Mouse (Mus musculus) CD8-positive naive resting alpha-beta T cell, adult 2 months (primary cell): ENCODE measurements around the gene Pkd2.
"Not testable (repeated sequence)": the region's sequence is repeated elsewhere in the genome, so short reads cannot be mapped to it uniquely, and the experiment has no call there.

Experiments
- DNase-seq, 2 experiments: peaks; one replicate each; pipeline ENCODE4 v3.0.0; 2022; ENCODE audit warnings: low read depth in 2 of 2, low spot score in 2 of 2

The Pkd2 gene

DNA sequence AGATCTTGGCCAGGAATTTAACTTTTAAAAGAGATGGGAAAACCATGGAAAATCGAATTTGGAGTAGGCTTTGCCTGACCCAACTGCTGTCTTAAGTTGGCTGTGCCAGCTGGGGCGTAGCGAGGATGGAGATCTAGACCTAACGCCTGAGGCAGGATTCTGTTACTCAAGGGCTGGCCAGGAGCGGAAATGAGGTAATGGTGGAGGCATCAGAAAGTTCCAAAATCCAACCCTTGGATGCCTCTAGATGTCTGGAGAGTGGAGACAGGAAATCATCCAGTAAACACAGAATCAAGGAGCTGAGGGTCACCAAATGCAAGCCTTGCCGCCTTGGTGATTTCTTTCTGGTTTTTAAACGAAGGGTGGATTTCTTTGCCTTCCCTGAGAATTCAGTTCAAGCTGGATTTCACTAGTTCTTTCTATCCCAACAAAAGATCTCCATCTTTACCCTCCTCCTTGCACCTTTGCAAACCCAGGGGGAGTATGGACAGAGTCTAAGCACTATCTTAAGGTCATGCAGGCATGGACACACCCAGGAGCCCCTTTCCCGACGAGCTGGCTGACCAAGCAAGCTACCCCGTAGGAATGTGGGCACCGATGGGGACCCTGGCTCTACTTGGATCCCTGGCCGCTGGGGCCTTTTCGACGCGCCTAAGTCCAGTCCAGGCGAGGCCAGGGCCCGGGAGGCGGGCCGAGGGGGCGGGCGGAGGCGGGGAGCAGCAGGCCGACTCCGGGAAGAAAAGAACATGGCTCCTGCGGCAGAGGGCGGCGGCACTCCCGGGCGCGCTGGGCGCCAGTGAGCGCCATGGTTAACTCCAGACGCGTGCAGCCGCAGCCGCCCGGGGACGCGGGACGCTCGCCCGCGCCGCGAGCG lies at the start of gene Pkd2:
Gene Pkd2 (plus strand): TSS at position 619 of the 874 bp plus-strand sequence.
- no peak for DNase-seq

DNA sequence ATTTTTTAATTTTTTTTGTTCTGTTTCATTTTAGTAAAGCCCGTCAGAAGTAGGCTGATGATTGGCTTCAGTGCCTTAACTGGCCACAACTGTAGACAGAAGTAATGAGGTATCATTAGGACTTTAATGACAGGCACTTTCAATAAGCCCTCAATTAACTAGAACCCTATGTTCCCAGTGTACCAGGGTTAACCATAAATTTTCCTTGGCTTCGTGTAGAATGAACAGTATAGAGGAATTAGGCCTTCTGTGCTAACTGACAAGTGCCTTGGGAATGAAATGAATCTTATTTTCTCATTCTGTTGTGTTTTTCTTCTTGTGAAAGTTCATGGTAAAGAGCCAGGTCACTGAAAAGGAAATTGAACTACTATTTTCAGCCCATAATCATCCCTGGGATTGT lies 43.3 kb upstream of the Pkd2 start:
- no peak for DNase-seq

DNA sequence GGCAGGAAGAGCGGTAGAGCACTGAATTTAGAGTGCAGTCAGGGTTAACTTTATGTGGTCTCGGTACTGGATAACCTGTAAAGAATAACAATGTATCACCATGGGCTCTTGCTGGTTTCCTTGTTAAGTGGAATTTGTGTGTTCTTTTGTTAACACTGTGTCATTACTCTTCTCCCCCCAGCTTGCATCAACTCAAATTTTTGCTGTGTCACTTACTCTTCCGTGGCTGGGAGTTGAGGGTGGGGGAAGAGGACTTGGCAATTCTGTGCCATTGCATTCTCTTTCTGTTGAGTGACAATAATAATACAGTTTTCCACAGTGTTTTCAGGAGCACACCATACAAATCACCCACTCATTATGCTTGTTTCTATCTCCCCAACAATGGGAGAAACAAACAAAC lies 42.2 kb upstream of the Pkd2 start:
- DNase-seq, result no peak

DNA sequence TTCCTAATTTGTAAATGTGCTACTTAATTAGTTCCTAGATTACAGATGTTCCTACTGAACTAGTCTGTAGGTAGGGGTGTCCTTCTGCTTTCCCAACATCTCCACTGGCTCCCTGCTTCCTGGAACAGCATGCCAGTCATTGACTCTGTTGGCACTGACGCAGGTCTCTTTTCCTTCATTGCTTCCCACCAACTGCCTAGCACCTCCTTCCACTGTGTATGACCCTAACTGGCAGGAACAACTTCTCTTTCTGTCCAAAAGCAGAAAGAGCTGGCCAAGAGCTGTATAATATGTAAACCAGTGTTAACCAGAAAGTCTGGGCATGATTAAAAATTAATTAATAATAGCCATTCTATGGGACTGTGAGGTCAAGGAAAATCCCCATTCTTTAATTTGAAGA lies 41.5 kb upstream of the Pkd2 start:
- no peak for DNase-seq

DNA sequence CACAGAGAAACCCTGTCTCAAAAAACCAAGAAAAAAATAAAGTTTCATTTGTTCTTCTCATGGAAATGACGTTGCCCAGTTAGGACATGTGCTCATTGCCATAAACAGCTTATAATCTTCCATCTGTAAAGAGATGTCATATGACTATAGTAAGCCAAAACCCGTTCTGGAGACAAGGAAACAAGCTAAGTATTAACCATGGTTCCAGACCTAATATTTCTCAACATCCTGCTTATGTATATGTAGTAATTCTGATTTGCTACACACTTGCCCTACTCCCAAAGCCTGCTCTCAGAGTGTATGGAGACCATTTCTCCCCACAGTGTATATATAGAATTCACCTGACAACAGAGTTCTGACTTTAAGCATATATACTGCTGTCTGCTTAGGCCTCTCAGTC lies 37.2 kb upstream of the Pkd2 start:
- DNase-seq, result no peak

DNA sequence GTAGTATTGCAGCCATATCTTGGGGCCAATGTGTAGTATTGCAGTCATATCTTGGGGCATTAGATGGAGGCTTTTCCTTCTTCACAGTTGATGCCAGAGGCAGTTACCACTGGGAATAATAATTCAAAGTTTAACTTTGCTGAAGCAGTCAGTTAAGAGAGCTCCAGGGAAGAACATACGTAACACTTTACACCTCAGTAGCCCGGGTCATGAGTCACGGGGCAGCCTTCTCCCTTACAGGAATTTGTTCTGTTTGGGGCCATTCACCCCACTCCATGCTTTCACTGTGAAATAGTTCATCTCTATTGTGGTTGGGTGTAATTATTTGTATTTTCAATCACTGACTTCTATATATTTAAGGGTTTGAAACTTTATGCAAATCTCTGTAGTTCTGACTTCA lies 35.4 kb upstream of the Pkd2 start:
- no peak for DNase-seq

DNA sequence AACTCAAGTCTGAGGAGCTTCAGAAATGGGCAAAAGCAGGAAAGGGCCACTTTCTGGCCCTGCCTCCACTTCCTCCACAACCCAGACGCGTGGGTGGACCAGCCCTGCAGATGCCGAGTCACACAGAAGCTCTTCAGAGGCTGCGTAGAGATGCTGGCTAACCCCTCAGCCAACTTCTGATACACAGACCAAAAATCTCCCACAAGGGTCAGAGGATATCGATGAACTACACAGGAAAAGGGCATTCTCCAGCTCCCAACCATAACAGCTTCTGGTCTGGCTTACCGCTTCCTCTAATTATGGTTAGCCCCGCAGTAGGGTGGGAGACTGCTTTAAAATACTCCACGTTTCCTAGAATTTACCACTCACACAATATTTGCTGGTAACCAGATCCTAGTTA lies 33.3 kb upstream of the Pkd2 start:
- DNase-seq, result no peak

DNA sequence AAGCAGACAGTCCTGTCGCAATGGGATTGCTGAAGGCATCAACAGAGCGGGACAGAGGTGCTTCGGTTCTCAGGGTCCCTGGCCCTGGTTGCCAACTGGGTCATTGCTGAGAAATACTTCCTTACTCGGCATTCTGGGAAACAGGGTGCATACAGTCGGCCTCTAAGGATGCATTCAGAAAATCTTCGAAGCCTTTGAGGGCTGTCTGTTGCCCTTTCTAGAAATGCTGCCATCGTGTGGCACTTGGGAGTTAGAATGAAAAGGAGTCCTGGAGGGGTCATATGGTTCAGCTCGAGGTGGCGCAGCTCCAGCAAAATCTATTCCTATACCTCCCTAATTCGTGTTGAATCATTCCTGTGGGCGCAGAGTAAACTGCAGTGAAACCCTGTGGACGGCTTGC lies 26.4 kb upstream of the Pkd2 start:
- DNase-seq, result no peak

DNA sequence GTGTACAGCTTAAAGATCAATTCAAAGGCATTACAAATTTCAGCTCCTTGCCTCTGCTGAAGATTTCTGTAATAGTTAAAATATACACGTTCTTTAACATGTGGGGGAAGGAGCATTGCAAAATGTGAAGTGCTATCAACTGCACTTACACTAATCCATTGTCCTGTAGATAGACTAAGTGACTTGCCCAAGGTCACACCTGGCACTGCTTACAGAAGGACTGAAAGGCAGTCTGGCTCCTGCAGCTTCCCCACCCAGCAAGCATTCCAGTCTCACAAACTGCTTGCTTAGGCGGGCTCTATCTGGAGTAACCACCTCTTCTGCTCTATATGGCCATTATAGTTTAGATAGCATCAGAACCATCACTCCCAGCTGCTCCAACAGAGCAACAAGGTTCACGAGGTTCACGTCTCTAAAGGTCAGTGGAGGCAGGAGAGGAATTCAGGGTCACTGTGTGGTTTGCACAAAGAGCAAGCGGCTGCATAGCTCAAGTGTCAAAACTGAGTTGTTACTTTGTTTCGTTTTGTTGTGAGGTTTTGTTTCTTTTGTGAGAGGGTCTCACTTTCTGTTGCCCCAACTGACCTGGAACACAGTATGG lies 25.2 kb upstream of the Pkd2 start:
- no peak for DNase-seq

DNA sequence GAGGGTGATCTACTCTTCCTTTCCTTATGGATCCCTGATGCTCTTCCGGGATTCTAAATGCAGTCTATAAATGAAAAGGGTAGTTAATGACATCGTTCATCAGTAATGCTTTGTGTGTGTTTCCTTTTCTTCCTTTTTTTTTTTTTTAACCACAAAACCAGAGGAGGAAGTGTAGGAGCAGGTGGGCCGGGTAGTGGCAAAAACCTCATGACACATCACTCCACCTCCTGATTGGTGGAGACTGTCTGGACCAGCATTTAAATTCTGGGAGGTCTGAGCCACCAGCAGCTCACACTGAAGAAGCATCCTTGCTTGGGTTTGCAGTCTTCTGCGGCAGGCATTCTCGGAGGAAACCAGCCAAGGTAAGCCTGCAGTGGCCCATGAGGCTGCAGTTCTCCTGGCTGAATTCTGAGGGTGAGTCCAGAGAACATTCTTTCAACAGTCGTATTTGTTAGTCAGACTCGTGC lies 24.4 kb upstream of the Pkd2 start, which contains the start of gene Spp1:
Gene Spp1 (plus strand): TSS at position 284 of the 467 bp plus-strand sequence.
- DNase-seq, result no peak

DNA sequence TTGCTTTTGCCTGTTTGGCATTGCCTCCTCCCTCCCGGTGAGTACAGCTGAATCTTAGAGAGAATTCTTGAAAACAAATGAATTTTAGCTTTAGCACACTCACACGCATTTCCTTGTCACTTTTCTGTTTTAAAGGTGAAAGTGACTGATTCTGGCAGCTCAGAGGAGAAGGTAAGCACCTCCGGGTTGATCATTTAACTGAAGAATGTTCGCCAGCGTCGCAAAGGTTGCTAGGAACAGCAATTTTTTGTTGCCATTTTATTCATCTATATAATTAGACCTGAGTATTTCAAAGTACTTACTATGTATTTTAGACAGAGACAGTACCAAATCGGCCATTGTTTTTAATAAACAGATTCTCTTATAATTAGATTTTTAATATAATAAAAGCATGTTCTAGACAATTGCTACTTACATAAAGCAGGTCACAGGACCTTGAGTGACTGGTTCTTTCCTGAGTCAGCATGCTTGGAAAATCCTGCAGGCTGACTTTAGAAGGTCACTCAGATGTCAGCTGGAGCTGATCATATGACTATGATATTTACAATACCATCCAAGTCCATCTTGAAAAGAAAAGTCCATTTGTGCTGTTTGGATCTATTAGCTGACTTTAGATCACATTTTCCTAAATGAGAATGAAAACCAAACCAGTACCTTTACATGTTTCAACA lies 22.7 kb upstream of the Pkd2 start:
- no peak for DNase-seq

DNA sequence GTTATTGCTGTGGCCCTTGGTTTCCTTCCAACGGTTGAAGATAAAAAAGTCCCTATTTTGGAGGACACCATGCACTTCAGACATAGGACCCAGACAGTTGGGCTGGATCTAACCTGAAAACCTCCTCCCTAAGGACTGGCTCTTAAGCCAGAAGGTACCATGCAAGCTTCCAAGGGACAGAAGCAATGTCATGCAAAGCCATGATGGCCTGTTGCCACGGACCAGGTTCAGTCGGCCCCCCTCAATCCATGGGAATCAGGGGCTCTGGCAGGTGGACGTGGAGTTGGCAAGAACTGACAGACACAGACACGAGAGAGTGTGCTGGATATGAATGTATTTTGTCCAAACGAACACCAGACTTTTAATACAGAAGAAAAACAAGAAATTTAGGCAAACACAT lies 16.9 kb upstream of the Pkd2 start:
- no peak for DNase-seq

DNA sequence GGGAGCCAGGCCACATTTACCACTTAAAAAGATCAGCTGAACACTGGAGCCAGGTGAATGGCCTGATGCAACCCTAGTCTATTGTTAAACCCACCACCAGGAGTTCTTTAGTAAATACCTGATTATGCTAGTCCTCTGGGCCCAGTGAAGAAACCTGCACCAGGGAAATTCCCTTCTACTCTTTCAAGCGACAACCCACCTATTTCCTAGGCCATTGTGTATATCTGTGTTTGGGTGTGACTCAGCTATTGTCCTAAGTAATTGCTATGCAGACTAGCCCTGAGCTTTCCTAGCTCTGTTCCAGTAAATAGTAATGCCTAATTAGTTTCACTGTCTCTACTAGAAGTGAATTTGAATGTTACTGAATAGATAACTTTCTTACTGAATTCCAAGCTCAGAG lies 16.4 kb upstream of the Pkd2 start:
- DNase-seq, result no peak

DNA sequence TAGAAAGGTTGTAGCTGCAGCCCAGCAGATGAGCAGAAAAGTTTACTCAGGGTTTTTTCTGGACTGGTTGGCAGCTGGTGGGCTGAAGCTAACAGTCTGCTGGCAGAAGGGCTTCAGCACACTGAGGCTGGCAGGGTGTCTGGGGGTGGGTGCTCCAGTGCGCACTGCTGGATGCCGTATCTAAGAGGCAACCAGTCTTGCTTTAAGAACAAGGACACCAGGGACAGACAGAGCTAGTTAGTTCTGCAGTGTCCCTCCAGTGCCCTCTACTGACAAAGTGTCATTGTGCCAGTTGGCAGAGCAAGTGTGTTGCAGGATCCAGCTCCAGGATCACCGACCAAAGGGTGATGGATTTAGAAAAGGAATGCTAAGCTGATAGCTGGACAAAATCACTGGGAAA lies 13.1 kb upstream of the Pkd2 start:
- no peak for DNase-seq

DNA sequence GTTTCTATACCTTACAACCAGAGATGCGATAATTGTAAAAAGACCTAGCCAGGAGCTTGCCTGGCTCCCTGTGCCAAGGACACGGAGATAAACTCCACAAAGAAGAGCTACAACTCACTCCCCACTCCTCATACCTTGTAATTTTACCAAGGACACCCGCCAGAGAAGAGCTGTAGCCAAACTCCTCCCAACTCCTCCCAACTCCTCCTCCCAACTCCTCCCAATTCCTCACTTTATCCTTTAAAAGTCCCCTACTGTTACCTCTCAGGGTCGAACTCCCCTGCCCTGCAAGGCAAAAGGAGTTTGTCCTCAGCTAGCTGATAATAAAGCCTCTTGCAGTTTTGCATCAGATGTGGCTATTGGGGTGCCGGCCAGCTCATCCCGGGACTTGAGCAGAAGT lies 10.9 kb upstream of the Pkd2 start:
- not testable (repeated sequence) for DNase-seq

DNA sequence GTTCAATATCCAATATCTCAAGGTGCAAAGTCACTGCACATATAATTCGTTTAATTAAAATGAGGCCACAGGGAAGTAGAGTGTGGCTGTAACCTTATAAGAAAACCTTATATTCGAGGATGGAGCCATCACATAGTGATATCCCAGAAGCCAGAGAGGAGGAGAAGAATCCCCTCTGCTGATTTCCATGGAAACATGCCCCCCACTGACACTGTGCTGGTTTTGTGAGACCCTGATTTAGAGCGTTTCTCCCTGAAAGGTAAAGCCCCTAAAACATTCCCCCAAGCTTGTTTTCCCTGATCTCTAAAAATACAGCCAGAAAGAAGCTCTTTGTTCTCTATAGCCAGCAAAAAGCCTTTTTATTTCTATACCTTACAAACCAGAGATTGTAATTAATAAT lies 9.8 kb upstream of the Pkd2 start:
- no peak for DNase-seq

DNA sequence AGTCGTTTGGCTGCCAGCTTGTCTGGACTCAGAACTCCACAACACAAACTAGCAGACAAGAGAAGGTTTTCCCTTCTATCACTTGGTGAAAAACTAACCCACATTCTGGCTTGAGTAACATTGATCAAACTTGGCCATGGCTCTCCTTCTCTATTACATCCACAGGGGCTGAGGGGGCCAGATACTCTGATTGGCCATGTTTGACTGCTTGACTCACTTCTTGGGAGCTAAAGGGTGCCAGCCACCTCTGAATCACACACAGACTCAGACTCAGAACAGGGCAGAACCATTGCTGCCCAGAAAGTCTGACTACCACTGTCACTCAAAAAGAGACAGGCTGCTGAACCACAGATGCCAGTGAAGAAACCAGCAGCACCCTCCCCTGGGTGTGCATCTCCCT lies 6.2 kb upstream of the Pkd2 start:
- DNase-seq, result no peak

DNA sequence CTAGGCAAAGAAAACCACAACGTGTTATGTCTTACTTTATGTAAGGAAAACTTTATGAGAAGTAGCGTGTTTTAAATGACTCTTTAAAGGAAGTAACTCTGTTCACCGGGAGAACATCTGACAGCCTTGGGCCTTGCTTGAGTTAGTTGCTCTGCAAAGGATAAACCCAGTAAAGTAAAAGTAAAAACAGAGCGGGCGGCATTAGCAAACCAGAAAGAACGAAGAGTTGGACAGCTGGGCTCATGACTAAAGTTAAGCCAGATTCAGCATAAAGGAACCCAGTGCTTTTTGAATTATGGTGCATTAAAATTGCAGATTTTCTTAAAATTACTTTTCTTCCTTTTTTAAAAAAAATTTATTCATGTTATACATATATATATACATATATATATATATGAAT lies 4.7 kb upstream of the Pkd2 start:
- no peak for DNase-seq

DNA sequence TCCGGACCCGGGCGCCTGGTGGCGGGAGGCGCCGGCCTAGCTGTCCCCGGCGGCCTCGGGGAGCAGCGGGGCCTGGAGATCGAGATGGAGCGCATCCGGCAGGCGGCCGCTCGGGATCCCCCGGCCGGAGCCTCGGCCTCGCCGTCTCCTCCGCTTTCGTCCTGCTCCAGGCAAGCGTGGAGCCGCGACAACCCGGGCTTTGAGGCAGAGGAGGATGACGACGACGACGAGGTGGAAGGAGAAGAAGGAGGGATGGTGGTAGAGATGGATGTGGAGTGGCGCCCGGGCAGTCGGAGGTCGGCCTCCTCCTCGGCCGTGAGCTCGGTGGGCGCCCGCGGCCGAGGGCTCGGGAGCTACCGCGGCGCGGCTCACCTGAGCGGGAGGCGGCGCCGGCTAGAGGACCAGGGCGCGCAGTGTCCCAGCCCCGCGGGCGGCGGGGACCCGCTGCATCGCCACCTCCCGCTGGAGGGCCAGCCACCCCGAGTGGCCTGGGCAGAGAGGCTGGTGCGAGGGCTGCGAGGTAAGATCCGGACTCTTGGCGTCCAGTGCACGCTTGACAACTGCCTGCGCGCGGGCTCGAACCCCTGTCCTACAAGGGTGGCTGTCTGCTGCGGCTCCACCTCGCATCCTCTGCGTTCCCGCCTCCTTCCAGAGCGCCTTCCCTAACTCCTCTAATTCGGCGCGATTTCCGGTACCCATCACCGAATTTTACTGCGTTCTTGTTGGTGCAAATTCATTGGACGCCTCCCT lies 631 bp downstream of the Pkd2 start:
- DNase-seq, result no peak

DNA sequence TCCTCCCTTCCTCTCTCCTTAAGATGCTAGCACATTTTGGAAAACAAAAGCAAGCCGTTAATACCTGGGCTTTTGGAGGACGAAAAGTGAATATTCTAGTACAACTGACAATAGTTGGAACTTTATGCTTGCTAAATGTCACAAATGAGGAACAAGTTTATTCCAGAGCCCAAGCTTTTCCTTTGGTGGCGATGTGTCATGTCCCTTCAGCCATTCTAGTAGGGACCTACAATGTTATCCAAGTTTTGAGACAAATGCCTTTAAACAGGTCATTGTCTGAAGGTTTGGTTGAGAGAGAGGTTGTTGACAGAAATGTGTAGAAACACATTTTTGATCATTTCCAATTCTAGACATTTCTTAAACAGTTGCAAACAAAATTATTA lies 1.2 kb downstream of the Pkd2 start:
- DNase-seq, result no peak

DNA sequence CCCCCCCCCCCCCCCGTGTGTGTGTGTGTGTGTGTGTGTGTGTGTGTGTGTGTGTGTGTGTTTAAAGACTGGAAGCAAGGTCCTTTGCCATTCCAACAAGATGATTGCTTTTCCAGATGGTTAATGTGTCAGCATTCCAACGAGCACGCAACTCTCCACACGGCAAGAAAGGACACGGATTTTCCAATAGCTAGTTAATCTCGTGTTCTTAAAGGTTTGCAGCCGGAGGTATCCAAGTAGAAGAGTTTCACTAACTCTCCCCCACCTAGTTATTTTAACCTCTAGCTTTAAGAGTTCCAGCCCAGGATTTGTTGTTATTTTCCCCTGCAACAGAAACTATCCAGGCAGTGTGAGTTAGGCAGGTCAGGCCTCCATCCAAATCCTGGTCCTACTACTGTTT lies 1.6 kb downstream of the Pkd2 start:
- no peak for DNase-seq

DNA sequence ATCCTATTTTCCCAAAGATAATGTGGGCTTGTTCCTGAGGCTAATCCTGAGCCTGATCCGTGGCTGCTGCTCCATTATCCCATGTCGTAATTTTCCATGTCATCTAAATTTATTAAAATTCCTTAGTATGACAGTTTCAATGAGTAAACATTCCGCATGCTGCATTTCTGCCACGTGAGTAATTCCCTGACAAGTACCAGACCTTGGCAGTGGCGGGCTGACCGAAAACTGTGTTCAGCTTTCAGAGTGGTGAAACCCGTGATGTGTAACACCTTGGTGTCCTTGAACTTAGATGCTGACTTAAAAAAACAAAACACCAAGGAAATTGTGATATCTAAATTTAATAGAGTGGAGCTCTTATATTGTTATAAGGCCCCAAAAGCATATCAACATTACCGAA lies 6.0 kb downstream of the Pkd2 start:
- DNase-seq, result no peak
